Mouse (Mus musculus) fibroblast of lung, adult 2 months (primary cell): ENCODE measurements around the gene Nr2f6.
A peak's percentile ranks its signal among the peaks of the same experiment; 100 is the strongest.

ENCODE experiments used
- DNase-seq: peaks from one replicate; pipeline ENCODE4 v3.0.0-alpha.2; 2011; ENCODE audit warnings: low read depth

Gene Nr2f6

GRCm38 (mm10) chr8:71381421-71381970, at the start of gene Nr2f6:
Gene Nr2f6, minus strand, starts transcription at chr8:71381960.
- no peak for DNase-seq

- DNase-seq = no peak
Observed at GRCm38 (mm10) chr8:71422121-71422520, 40.4 kb upstream of the Nr2f6 start.

- no peak for DNase-seq
Observed at GRCm38 (mm10) chr8:71411535-71412273, 29.9 kb upstream of the Nr2f6 start.

- no peak for DNase-seq
Observed at GRCm38 (mm10) chr8:71408231-71408630, 26.5 kb upstream of the Nr2f6 start.

- no peak for DNase-seq
Observed at GRCm38 (mm10) chr8:71407441-71407840, 25.7 kb upstream of the Nr2f6 start.

- peak; percentile 18 for DNase-seq
Observed at GRCm38 (mm10) chr8:71406099-71407015, 24.6 kb upstream of the Nr2f6 start.

GRCm38 (mm10) chr8:71405401-71406098, 23.8 kb upstream of the Nr2f6 start, which contains the start of gene Ankle1:
Gene Ankle1, plus strand, starts transcription at chr8:71406010.
- DNase-seq = peak; percentile 84

GRCm38 (mm10) chr8:71404951-71405351, 23.2 kb upstream of the Nr2f6 start:
- no peak for DNase-seq

- no peak for DNase-seq
Observed at GRCm38 (mm10) chr8:71404011-71404410, 22.3 kb upstream of the Nr2f6 start.

- no peak for DNase-seq
Observed at GRCm38 (mm10) chr8:71403107-71403885, 21.5 kb upstream of the Nr2f6 start.

- no peak for DNase-seq
Observed at GRCm38 (mm10) chr8:71402446-71402964, 20.7 kb upstream of the Nr2f6 start.

- no peak for DNase-seq
Observed at GRCm38 (mm10) chr8:71401454-71401853, 19.7 kb upstream of the Nr2f6 start.

GRCm38 (mm10) chr8:71400826-71401225, 19.1 kb upstream of the Nr2f6 start:
- DNase-seq = no peak

GRCm38 (mm10) chr8:71397701-71398100, 15.9 kb upstream of the Nr2f6 start:
- no peak for DNase-seq

- DNase-seq = peak; percentile 90
Observed at GRCm38 (mm10) chr8:71396639-71397305, 15.0 kb upstream of the Nr2f6 start, which contains the start of gene Babam1. Gene Babam1, plus strand, starts transcription at chr8:71396861.

GRCm38 (mm10) chr8:71395629-71396028, 13.9 kb upstream of the Nr2f6 start, which contains the start of gene Ushbp1:
Gene Ushbp1, minus strand, starts transcription at chr8:71395802.
- DNase-seq = no peak

GRCm38 (mm10) chr8:71395071-71395470, 13.3 kb upstream of the Nr2f6 start:
- DNase-seq = no peak

- DNase-seq = no peak
Observed at GRCm38 (mm10) chr8:71394481-71394880, 12.7 kb upstream of the Nr2f6 start.

- DNase-seq = no peak
Observed at GRCm38 (mm10) chr8:71392871-71393270, 11.1 kb upstream of the Nr2f6 start.

- DNase-seq = no peak
Observed at GRCm38 (mm10) chr8:71392391-71392790, 10.6 kb upstream of the Nr2f6 start.
